Mouse (Mus musculus) v-Abl transformed pro-B cells (cell line): ENCODE measurements at regions not wholly inside any gene's neighbourhood (a gene's known extent, or its start where the extent isn't known, plus 50 kb on each side); places are given as distances from the start of the nearest gene placed in this dataset.
"Not testable (repeated sequence)": the region's sequence is repeated elsewhere in the genome, so short reads cannot be mapped to it uniquely, and the experiment has no call there.

Experiments used
- in situ Hi-C, 2 experiments: fragments of 400-800 bp; cut with MboI; formaldehyde crosslinking; loops; one replicate each; pipeline ENCODE4 v1.15.1; 2025; ENCODE audit not compliant: unreplicated experiment in 2 of 2

DNA sequence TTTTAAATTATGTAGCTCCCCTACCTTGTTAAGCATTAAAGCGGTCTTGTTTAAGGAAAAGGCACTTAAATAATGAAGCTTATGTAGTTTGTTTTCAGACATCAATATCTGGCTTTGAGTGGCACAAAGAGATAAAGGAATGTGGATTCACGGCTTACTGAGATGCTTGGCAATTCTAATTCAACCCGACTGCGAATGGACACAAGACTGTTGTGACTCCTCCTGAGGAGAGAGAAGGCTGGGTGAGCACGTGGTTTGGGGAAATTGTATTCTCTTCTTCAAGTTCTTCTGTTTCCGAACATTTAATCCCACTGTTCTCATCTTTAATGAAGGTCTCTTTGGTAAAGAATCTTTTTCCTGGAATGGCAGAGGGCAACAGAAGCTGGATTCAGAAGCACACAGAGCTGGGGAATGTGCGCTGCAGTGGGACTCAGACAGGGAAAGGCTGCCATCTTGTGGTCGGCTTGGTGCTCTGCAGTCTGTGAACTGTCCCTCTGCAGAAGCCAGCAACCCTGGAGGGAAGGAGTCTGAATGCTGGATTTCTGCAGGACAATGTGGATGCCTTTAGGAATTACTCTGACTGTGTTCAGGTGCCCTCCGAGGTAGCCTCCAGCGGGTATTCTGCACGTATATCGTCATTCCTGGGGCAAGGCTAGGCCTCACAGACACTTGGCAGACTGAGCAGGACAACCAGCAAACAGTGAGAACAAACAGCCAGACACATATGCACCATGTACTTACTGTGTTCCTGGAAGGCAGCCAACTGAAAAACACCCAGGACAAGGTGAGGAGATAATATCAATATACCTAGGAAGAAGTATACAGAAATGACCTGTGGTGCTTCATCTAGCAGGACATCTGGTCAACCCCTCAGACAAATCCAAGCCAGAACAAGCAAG is 54.0 kb upstream of the Pax1 start:
- in situ Hi-C loops = loop anchor here (5.0 to 25.0 kb wide), 3 partner anchors 345 to 685 kb away; no protein-coding TSS in a partner anchor

DNA sequence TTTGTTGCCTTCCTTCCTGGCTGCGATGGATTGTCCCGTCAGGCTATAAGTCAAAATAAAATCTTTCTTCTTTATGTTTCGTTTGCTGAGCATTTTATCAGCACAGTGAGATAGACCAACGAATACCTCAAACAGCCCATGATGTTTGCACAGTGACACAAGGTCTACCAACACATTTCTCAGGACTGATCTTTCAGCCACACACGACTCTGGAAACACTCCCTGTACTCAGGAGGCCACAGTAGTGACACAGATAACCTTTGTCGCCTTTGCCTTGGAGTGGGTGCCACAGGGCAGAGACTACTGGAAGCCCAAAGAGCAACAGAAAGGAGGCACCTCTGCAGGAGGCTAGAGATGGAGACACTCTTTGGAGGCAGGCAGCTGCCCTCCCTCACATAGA is 55.0 kb upstream of the Pax1 start:
- in situ Hi-C loops = loop anchor here (5.0 to 25.0 kb wide), 3 partner anchors 344 to 684 kb away; no protein-coding TSS in a partner anchor

DNA sequence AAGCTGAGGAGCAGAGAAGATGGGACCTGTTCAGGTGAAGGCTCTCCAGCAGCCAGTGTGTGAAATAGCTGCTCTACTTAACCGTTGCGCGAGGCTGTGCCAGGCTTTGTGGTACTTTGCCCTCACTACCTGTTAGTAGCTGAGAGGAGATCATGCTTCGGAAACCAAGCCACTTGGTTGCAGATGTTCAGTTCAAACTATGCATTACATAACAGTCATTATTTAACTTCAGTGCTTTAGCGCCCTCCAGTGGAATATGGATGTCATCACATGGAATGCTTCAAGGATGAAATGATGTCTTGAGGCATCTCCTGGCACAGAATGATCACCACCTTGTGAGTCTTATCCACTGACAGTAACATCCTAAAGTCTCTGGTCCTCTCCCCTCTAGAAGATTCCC is 56.5 kb upstream of the Pax1 start:
- in situ Hi-C loops = loop anchor here (5.0 to 25.0 kb wide), 3 partner anchors 343 to 683 kb away; no protein-coding TSS in a partner anchor

DNA sequence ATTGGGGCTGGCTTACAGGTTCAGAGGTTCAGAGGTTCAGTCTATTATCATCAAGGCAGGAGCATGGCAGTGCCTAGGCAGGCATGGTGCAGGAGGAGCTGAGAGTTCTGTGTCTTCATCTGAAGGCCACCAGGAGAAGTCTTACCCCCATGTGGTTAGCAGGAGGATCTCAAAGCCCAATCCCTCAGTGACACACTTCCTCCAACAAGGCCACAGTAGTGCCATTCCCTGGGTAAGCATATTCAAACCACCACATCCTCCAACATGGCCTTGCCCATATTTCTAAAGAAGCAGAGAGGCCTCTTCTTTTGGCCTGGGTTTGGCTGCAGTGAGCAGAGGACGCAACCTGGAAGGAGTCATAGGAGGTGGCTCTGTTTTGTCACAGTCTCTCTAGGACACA is 61.2 kb upstream of the Pax1 start:
- in situ Hi-C loops = loop anchor here in 1 of 2 experiments (25.0 kb wide), 1 partner anchor 338 kb away; no protein-coding TSS in a partner anchor

DNA sequence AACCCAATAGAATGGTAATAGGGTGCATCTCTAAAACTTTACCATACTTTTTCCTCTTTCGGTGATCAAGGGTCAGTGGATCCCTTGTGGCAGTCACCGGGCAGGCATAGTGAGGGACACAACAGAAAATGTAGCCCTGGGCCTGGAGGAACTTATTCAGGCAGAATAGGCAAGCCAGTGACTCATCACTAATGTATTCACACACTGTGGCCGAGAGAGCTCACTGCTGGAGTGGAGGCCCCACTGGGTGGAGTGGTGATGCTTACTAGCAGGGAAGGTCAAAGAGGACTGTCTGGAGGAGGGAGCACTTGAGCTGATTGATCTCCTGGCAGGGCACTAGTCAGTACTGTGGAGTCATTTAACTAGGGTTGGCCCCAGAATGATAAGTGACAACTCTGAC is 62.4 kb upstream of the Pax1 start:
- in situ Hi-C loops = no loop called here

DNA sequence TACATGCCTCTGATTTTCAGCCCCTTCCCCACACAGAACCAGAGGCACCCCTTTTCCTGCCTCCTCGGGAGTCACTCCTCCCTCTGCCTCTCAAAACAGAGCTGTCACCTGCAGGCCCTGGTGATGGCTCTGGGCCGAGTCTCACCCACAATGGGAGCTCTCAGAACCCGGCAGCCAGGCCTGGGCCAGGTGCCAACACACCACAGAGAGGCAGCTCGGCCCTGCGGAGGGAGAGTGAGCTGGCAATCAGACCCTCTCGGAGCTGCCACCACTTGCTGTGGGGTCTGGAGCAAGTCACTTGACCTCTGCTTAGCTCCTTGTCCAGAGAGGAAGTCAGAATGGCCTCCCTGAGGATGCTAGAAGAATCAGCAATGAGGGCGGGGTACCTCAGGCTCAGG is 63.2 kb upstream of the Pax1 start:
- in situ Hi-C loops = no loop called here

DNA sequence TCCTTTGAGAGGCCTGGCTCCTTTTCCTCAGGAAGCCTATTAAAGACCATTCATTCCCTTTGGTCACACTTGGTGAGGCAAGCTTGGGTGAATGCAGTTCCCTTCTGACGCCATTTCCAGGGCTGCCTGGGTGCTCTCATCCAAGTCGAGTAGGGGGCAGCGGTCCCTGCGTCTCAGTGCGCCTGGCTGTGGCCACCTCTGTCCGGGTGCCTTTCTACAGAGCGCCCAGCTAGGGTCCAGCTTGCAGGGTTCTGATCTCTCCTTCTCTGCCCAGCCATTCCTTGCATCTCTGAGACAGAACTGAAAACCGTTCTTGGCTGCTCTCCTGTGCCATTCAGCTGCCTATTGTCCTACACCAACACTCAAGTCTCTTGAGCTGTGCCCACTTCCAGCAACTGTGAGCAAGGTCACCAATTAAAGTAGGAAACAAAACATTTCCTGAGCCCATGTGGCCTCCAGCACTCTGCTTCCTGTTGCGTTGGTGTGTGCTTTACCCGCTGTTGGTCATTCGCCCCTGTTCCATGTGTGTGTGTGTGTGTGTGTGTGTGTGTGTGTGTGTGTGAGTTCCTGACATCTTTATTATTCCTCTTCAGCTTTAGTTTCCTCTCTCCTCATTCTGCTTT is 63.7 kb upstream of the Pax1 start:
- in situ Hi-C loops = no loop called here

DNA sequence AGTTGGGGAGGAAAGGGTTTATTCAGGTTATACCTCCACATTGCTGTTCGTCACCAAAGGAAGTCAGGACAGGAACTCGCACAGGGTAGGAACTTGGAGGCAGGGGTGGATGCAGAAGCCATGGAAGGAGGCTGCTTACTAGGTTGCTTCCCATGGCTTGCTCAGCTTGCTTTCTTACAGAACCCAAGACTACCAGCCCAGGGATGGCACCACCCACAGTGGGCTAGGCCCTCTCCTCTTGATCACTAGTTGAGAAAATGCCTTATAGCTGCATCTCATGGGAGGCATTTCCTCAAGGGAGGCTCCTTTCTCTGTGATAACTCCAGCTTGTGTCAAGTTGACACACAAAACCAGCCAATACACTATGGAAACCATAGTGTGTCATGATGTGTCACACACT is 66.8 kb upstream of the Pax1 start:
- in situ Hi-C loops = not testable (repeated sequence)

DNA sequence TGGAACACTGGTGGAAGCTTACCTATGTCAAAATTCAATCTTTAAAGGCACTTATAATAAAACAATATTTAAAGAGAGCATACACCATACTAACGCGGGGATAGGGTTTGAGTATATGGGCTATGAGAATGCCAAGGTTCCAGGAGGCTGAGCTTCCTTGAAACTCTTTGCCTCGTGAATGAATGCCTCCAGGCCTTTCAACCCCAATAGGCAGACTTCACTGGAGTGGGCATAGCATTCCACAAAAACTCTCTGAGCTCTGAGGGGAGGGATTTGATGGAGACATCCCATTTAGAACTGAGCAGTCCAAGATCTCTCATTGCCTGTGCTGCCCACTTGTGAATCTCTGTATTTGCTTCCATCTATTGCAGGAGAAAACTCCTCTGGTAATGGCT is 68.4 kb upstream of the Pax1 start:
- in situ Hi-C loops = no loop called here

DNA sequence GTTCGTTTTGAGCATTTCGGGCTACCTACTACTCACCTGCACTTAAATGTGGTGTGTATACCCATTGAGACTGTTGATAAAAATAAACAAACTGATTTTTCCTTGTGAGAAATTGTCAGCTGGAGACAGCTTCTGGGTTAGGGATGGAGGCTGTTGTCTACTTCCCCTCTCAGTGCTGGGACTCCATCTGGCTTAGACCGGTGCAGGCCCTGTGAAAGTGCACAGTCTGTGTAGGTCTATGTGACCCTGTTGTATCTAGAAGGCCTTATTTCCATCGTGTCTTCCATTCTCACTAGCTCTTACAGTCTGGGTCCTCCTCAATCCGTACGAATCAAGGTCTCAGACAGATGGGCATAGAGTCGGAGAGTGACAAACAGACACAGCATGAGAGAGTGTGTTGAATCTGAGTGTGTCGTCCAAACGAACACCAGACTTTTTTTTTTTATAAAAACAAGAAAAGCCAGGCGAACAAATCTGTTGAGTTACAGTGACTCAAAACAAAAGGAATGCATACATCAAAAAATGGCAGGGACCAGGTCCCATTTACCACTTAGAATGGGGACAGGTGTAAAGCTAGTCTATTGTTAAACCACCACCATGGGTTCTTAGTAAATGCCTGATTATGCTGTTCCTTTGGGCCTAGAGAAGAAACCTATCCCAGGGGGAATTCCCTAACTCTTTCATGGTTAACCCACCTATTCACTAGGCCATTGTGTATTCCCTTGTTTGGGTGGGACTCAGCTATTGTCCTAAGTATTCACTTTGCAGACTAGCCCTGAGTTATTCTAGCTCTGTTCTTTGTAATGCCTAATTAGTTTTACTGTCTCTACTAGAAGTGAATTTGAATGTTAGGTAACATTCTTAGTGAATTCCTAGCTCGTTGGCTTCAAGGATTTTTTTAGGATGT is 69.1 kb upstream of the Pax1 start:
- in situ Hi-C loops = no loop called here

DNA sequence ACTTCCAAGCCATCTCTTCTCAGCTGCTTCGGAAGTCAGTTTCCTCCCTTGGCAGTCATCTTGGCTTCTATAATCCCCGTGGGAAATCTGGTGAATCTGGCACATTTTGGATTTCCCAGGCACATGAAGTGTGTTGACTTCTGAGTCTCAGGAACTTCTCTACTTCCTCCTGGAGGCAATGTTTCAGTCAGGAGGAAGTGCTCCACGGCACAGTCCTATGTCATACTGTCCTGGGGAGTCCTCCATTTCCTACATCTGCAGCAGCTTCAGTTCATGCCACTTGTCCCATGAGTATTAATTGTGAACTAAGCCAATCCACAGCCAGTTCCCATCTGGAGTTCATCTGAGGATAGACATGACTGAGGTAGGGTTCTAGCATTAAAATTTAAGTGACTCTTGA is 78.3 kb upstream of the Pax1 start:
- in situ Hi-C loops = no loop called here

DNA sequence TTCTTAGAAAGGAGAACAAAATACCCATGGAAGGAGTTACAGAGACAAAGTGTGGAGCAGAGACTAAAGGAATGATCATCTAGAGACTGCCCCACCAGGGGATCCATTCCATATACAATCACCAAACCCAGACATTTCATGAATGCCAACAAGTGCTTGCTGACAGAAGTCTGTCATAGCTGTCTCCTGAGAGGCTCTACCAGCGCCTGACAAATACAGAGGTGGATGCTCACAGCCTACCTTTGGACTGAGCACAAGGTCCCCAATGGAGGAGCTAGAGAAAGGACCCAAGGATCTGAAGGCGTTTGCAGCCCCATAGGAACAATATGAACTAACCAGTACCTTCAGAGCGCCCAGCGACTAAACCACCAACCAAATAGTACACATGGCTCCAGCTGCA is 83.6 kb upstream of the Nkx2-2 start:
- in situ Hi-C loops = no loop called here

DNA sequence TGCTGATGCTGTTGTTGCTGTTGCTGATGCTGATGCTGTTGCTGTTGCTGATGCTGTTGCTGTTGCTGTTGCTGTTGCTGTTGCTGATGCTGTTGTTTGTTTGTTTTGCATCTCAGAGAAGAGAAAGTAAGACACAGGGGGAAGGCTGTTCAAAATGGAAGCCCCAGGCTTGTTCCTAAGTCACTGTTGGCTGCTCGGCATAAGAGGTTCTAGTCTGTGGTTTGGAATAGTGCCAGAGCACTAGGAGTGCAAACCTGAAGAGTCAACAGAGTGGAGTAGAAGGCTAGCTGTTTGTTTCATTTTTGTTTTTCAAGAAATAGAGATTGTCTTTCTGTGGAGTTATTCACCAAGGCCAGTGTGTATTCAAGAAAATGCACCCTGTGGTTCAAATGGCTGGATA is 75.1 kb upstream of the Nkx2-2 start:
- in situ Hi-C loops = no loop called here

DNA sequence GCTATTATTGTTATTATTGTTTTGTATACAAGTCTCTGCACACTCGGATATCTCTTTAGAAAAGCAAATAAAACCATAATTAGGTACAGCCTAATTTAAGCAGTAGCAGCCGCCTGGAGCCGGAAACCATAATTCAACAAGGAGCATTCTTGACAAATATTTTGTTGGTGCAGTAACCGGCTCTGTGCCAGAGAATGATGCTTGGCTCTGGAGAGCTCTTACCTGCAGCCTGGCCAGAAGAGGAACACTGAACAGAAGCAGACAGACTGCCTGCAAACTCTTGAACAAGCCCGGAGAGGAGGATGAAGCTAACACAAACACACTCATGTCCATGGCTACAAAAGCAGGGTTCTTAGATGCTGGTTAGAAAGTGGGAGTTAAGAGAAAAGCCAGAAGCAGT is 73.9 kb upstream of the Nkx2-2 start:
- in situ Hi-C loops = no loop called here

DNA sequence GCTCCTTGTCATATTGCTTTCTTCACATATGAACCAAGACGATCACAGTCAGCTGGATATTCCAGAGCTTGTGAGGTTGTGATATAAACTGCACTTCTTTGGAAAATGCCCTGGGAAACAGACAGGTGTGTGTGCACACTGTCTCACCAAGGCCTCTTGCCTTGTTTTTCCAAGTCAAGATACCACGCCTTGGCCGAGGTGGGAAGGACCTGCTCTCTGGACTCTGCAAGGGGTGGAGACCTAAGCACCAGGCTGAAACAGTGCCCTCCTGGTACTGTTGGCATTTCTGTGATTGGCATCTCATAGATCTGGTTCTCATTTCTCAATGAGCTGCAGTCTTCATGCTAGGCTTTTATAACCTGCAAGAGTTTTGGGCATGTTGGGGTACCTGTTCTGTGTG is 73.2 kb upstream of the Nkx2-2 start:
- in situ Hi-C loops = no loop called here

DNA sequence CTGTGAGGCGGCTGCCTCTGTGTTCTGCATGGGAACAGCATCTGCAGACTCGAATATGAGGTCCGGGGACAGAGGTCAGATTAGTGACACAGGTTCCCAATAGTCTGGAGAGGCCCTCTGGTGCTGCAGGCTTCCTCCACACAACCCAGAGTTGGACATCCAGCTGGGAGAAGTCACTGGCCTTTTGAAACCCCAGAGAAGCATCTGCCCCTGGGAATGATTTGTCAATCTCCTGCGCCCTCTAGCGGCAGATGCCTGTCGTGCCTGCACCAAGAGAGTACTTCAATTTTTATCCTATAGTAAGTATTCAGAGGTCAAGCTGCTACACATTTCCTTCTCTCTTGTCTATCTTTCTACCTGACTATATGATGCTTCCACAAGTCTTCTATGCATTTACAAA is 62.7 kb upstream of the Nkx2-2 start:
- in situ Hi-C loops = no loop called here

DNA sequence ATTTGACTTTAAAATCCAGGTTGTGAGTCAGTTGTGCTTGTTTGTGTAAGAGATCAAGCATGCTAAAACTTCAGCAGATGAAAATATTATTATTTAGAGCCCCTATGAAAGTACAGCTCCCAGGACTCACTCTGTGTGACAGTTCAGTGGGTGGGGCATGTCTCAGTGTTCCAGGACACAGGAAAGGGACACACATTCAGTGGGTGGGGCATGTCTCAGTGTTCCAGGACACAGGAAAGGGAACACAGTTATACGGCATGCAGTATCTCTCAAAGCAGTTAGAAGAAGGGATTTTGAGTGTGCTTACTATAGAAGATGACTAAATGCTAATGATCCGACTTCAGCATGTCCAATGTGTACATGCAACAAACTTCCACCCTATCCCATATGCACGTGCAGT is 60.9 kb upstream of the Nkx2-2 start:
- in situ Hi-C loops = no loop called here

DNA sequence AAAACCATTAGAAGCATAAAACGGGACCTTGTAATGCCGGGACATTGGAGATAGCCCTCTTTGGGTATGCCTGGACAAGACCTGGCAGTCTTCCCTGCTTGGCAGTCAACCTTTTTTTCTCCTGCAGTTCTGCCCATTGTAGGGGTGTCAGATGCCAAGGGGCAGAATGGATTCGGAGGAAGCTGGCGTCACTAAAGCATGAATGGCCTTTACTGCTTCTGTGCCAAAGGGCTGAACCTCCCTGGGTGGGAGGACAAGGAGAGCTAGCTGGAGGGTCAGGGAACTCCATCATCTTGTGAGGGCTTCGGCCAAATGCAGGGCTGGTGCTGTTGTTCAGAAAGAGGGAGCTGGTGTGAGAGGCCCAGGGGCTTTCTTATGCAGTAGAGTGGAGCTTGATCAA is 60.1 kb upstream of the Nkx2-2 start:
- in situ Hi-C loops = no loop called here

DNA sequence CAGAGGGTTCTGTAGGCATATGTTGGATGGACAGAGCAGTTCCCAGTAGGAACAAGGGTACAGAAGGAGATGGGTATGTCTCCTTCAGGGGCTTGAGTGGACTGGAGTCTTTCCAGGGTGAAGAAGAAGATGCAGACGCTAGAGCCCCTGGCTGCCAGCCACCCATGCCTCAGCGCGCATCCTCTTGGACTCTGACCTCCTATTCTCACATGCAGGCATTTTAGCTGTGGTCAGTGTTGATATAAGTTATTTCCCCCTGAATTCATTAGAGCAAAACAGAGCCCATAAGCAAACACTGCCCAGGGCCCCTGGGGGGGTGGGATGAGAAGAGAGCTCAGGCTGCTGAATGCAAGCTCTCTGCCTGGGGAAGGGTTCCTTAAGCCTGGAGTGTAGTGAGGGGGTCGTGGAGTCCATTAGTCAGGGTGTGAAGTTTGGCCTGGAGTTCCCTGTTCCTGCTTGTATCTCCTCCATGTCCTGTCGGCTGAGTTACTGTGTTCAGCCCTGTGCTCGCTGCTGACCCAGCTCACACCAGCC is 54.0 kb upstream of the Nkx2-2 start:
- in situ Hi-C loops = no loop called here

DNA sequence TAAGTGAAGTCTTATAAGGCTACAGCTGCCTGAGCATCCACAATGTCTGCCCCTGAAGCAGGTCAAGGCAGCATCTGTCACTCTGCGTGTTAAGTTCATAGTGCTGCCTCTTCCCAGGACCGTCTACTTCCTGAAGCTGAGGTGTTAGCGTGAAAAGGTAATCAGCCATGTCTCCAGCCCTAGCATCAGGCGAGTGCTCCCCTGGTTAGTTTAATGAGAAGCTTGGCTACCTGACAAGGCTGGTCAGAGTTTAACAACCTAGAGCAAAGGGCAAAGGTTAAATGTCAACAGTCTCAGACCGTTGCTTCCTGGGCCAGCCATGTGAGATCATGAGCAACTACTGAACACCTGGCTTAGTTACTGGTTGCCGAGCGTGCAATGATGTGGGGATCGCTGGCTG is 53.2 kb upstream of the Nkx2-2 start:
- in situ Hi-C loops = no loop called here

DNA sequence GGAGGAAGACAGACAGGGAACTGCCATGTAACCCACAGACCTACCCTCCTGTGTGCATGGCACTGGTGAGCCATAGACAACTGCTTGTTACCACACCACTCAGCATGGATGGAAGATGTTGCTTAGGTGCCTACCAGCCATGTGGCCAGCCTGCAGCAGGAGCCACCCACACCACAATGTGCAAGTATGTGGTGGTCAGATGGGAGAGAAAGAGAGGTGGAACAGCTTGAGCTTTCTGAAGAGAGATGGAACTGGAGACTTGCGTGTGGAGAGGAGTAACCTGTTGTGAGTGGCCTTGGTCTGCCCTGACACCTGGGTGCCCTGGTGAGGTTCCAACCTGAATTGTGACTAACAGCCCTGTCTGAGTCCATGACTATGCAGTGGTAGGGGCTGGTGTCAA is 50.4 kb upstream of the Nkx2-2 start:
- in situ Hi-C loops = no loop called here
